Mouse (Mus musculus): ENCODE results near the gene 2210407C18Rik. TPM values are rescaled to one million over a fixed set of nuclear protein-coding genes. Genes with fewer than 3 reads are reported as not detected.

Gene 2210407C18Rik
- total and polyA plus RNA-seq, 3 experiments = not detected

GRCm38 (mm10) chr11:58578636-58579035 is 37.2 kb downstream of the 2210407C18Rik start:
- no peak overlapping the region for H3K9ac ChIP-seq (ENCODE audit: control insufficient read depth, low read depth, low read length, poor library complexity, severe bottlenecking)
- H3K9me3 ChIP-seq (replicated peaks; ENCODE audit: insufficient read depth, low read length) = no peaks in the 10 kb centered on the region
- peaks cover 13 to 16% of the 10 kb centered on the region in 2 experiments for H3K27me3 ChIP-seq (ENCODE audit: control insufficient read depth in 1 of 2, insufficient read depth in 2 of 2, low read length in 2 of 2)
- H3K36me3 ChIP-seq (ENCODE audit: control insufficient read depth in 1 of 2, insufficient read depth in 2 of 2, low read length in 2 of 2) = no peaks in the 10 kb centered on the region
- TF ChIP-seq TBP (IDR thresholded peaks at IDR 0.05; ENCODE audit: low read depth, low read length) (no peak), KAT2A (conservative IDR thresholded peaks at IDR 0.05; ENCODE audit: low read depth, low read length) (no peak), CTCF (IDR thresholded peaks at IDR 0.05 in 2 of 3, conservative IDR thresholded peaks at IDR 0.05 in 1 of 3; ENCODE audit: control insufficient read depth in 1 of 3, insufficient read depth in 1 of 3, low read depth in 2 of 3, low read length in 3 of 3, poor library complexity in 1 of 3, severe bottlenecking in 1 of 3) (no peak)
- H3K27ac ChIP-seq (ENCODE audit: control insufficient read depth, low read depth, low read length) = no peak overlapping the region
- DNase-seq (ENCODE audit: low read depth, low spot score) = no peak
- no peaks in the 10 kb centered on the region for H3K4me1 ChIP-seq (ENCODE audit: control insufficient read depth in 1 of 2, insufficient read depth in 2 of 2, low read length in 2 of 2)
- H3K79me2 ChIP-seq (ENCODE audit: control insufficient read depth, insufficient read depth, low read length, poor library complexity) = no peaks in the 10 kb centered on the region
- no peak overlapping the region for H3K4me3 ChIP-seq (ENCODE audit: control insufficient read depth in 1 of 2, insufficient read depth in 1 of 2, low read depth in 2 of 2, low read length in 2 of 2)

- H3K36me3 ChIP-seq (ENCODE audit: control insufficient read depth in 1 of 2, insufficient read depth in 2 of 2, low read length in 2 of 2) = no peaks in the 10 kb centered on the region
- no peak for DNase-seq (ENCODE audit: low read depth, low spot score)
- H3K27ac ChIP-seq (ENCODE audit: control insufficient read depth, low read depth, low read length) = no peak within 1 kb of the TSS
- TF ChIP-seq ZKSCAN1 (IDR thresholded peaks at IDR 0.05; ENCODE audit: low read depth, low read length) (no peak), MAZ (IDR thresholded peaks at IDR 0.05; ENCODE audit: low read depth, low read length) (no peak), MEF2A (IDR thresholded peaks at IDR 0.05; ENCODE audit: extremely low read depth, insufficient replicate concordance, low read depth, low read length, poor library complexity, severe bottlenecking) (no peak), ZNF384 (IDR thresholded peaks at IDR 0.05; ENCODE audit: low read depth, low read length) (no peak), ETS1 (IDR thresholded peaks at IDR 0.05; ENCODE audit: low read depth, low read length) (no peak), TCF12 (IDR thresholded peaks at IDR 0.05; ENCODE audit: low read depth, low read length) (no peak), CTCF (IDR thresholded peaks at IDR 0.05 in 2 of 3, conservative IDR thresholded peaks at IDR 0.05 in 1 of 3; ENCODE audit: control insufficient read depth in 1 of 3, insufficient read depth in 1 of 3, low read depth in 2 of 3, low read length in 3 of 3, poor library complexity in 1 of 3, severe bottlenecking in 1 of 3) (no peak), SIN3A (IDR thresholded peaks at IDR 0.05; ENCODE audit: low read length) (no peak), BHLHE40 (IDR thresholded peaks at IDR 0.05; ENCODE audit: borderline replicate concordance, low read depth, low read length) (no peak), ZC3H11A (IDR thresholded peaks at IDR 0.05; ENCODE audit: low read depth, low read length) (no peak), POLR2A (IDR thresholded peaks at IDR 0.05; ENCODE audit: control insufficient read depth in 1 of 2, insufficient read depth in 1 of 2, low read depth in 1 of 2, low read length in 2 of 2, poor library complexity in 1 of 2) (no peak), ZMIZ1 (IDR thresholded peaks at IDR 0.05; ENCODE audit: low read depth, low read length) (no peak)
- H3K9me3 ChIP-seq (replicated peaks; ENCODE audit: insufficient read depth, low read length) = no peaks in the 10 kb centered on the region
- no peak within 1 kb of the TSS for H3K9ac ChIP-seq (ENCODE audit: control insufficient read depth, low read depth, low read length, poor library complexity, severe bottlenecking)
- no peak within 1 kb of the TSS for H3K4me3 ChIP-seq (ENCODE audit: control insufficient read depth in 1 of 2, insufficient read depth in 1 of 2, low read depth in 2 of 2, low read length in 2 of 2)
- H3K4me1 ChIP-seq (ENCODE audit: control insufficient read depth in 1 of 2, insufficient read depth in 2 of 2, low read length in 2 of 2) = no peaks in the 10 kb centered on the region
- no peaks in the 10 kb centered on the region for H3K79me2 ChIP-seq (ENCODE audit: control insufficient read depth, insufficient read depth, low read length, poor library complexity)
- H3K27me3 ChIP-seq (ENCODE audit: control insufficient read depth in 1 of 2, insufficient read depth in 2 of 2, low read length in 2 of 2) = peaks cover 10 to 16% of the 10 kb centered on the region in 2 experiments
Observed at GRCm38 (mm10) chr11:58577430-58577829, 38.4 kb downstream of the 2210407C18Rik start, which contains the start of gene Olfr325. Gene Olfr325 (plus strand): TSS chr11:58577730.

- DNase-seq (ENCODE audit: low read depth, low spot score) = no peak
- H3K27ac ChIP-seq (ENCODE audit: control insufficient read depth, low read depth, low read length) = no peak within 1 kb of the TSS
- H3K36me3 ChIP-seq (ENCODE audit: control insufficient read depth in 1 of 2, insufficient read depth in 2 of 2, low read length in 2 of 2) = no peaks in the 10 kb centered on the region
- H3K79me2 ChIP-seq (ENCODE audit: control insufficient read depth, insufficient read depth, low read length, poor library complexity) = no peaks in the 10 kb centered on the region
- no peaks in the 10 kb centered on the region for H3K9me3 ChIP-seq (replicated peaks; ENCODE audit: insufficient read depth, low read length)
- H3K27me3 ChIP-seq (ENCODE audit: control insufficient read depth in 1 of 2, insufficient read depth in 2 of 2, low read length in 2 of 2) = peaks cover 2% of the 10 kb centered on the region in 2 experiments; a peak in 2 of 4 replicates
- H3K4me3 ChIP-seq (ENCODE audit: control insufficient read depth in 1 of 2, insufficient read depth in 1 of 2, low read depth in 2 of 2, low read length in 2 of 2) = no peak within 1 kb of the TSS
- TF ChIP-seq CHD1 (IDR thresholded peaks at IDR 0.05; ENCODE audit: low read depth, low read length) (no peak), SMC3 (IDR thresholded peaks at IDR 0.05; ENCODE audit: low read depth, low read length) (no peak), GATA1 (IDR thresholded peaks at IDR 0.05; ENCODE audit: low read depth, low read length) (no peak), MAFK (IDR thresholded peaks at IDR 0.05; ENCODE audit: borderline replicate concordance, low read depth, low read length) (no peak), MAX (IDR thresholded peaks at IDR 0.05; ENCODE audit: low read length) (no peak), NRF1 (IDR thresholded peaks at IDR 0.05; ENCODE audit: insufficient read depth, low read depth, low read length, poor library complexity, severe bottlenecking) (no peak), RCOR1 (IDR thresholded peaks at IDR 0.05; ENCODE audit: low read depth, low read length) (no peak), KAT2A (conservative IDR thresholded peaks at IDR 0.05; ENCODE audit: low read depth, low read length) (no peak), BHLHE40 (IDR thresholded peaks at IDR 0.05; ENCODE audit: borderline replicate concordance, low read depth, low read length) (no peak), POLR2AphosphoS5 (IDR thresholded peaks at IDR 0.05; ENCODE audit: borderline replicate concordance, low read depth, low read length) (no peak), ELF1 (IDR thresholded peaks at IDR 0.05; ENCODE audit: low read depth, low read length) (no peak), TAL1 (IDR thresholded peaks at IDR 0.05; ENCODE audit: low read length) (no peak)
- H3K9ac ChIP-seq (ENCODE audit: control insufficient read depth, low read depth, low read length, poor library complexity, severe bottlenecking) = no peak within 1 kb of the TSS
- H3K4me1 ChIP-seq (ENCODE audit: control insufficient read depth in 1 of 2, insufficient read depth in 2 of 2, low read length in 2 of 2) = no peaks in the 10 kb centered on the region
Observed at GRCm38 (mm10) chr11:58570405-58570804, 45.5 kb downstream of the 2210407C18Rik start, which contains the start of gene Olfr224. Gene Olfr224 (minus strand): TSS chr11:58570553.

Data from MEL (cell line).